Mouse (Mus musculus) hindbrain, embryonic 15.5 days (tissue): ENCODE measurements around the gene Akt3. TPM values are rescaled to one million over a fixed set of nuclear protein-coding genes. Genes with fewer than 3 reads are reported as not detected.

Experiments used
- ATAC-seq: fragments of 200-750 bp; cut with Nextera tagmentation; 2 replicates; pipeline ENCODE4 v1.8.0; 2017; ENCODE audit warnings: low read depth, moderate number of reproducible peaks, moderate TSS enrichment; ENCODE audit not compliant: low FRiP score
- H3K27ac ChIP-seq: fragments of 300-500 bp; sonication (generic); replicated peaks from 2 replicates; pipeline ENCODE4 v1.5.1; 2015; ENCODE audit warnings: mild to moderate bottlenecking, inconsistent platforms
- H3K27me3 ChIP-seq: fragments of 300-500 bp; sonication (generic); 2 replicates; pipeline ENCODE4 v1.6.1; 2015; ENCODE audit warnings: control low read depth, inconsistent platforms
- H3K36me3 ChIP-seq: fragments of 300-500 bp; sonication (generic); 2 replicates; pipeline ENCODE4 v1.6.1; 2015; ENCODE audit warnings: control low read depth, inconsistent platforms
- H3K4me1 ChIP-seq: fragments of 300-500 bp; sonication (generic); replicated peaks from 2 replicates; pipeline ENCODE4 v1.6.1; 2015; ENCODE audit warnings: control low read depth, inconsistent platforms
- H3K4me2 ChIP-seq: fragments of 300-500 bp; sonication (generic); 2 replicates; pipeline ENCODE4 v1.6.1; 2015; ENCODE audit warnings: moderate library complexity, mild to moderate bottlenecking, inconsistent platforms
- H3K4me3 ChIP-seq: fragments of 300-500 bp; sonication (generic); 2 replicates; pipeline ENCODE4 v1.5.1; 2015; ENCODE audit warnings: mild to moderate bottlenecking, inconsistent platforms
- H3K9ac ChIP-seq: fragments of 300-500 bp; sonication (generic); 2 replicates; pipeline ENCODE4 v1.6.1; 2015; ENCODE audit warnings: inconsistent platforms
- H3K9me3 ChIP-seq: fragments of 300-500 bp; sonication (generic); 2 replicates; pipeline ENCODE4 v1.6.1; 2016; ENCODE audit warnings: control low read depth, inconsistent platforms
- WGBS: fragments of 180-500 bp; shearing (Covaris S2); methylation state at CpG from one replicate; pipeline ENCODE4 v1.1.7; 2015; 5-methylcytosine and 5-hydroxymethylcytosine counted together
- polyA plus RNA-seq: library from polyadenylated mRNA; unstranded; fragments of >200 nt; fragmentation: Nextera tagmentation; extraction: Ambion mirVana; gene quantifications from 2 replicates; pipeline ENCODE4 v1.2.1, GENCODE M21; 2015

The Akt3 gene
- polyA plus RNA-seq, 1 experiment from 2014 or later = 21.4 TPM

DNA sequence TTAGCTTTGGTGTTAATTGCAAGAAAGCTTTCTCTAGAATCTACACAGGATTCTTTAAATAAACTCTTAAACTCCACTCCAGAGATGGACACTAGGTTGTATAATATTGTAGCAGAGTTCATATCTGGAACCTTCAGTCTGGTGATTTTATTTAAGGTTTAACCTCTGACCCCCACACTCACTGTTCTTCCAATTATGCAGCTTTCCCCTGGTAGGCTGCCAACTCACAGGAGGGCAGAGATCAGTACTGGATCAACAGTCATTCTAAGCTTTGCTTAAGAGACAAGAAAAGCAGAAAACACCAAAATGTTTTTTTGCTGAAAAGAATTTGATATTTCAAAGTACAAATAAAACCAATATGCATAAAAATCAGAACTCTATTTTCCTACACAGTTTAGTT is 212.1 kb downstream of the Akt3 start:
- H3K4me2 ChIP-seq = no peak overlapping the region
- ATAC-seq = no peak
- no peaks in the 10 kb centered on the region for H3K27me3 ChIP-seq
- no peaks in the 10 kb centered on the region for H3K4me1 ChIP-seq
- no peak overlapping the region for H3K27ac ChIP-seq
- H3K9ac ChIP-seq = no peak overlapping the region
- no peaks in the 10 kb centered on the region for H3K9me3 ChIP-seq
- no peaks in the 10 kb centered on the region for H3K36me3 ChIP-seq
- no peak overlapping the region for H3K4me3 ChIP-seq

DNA sequence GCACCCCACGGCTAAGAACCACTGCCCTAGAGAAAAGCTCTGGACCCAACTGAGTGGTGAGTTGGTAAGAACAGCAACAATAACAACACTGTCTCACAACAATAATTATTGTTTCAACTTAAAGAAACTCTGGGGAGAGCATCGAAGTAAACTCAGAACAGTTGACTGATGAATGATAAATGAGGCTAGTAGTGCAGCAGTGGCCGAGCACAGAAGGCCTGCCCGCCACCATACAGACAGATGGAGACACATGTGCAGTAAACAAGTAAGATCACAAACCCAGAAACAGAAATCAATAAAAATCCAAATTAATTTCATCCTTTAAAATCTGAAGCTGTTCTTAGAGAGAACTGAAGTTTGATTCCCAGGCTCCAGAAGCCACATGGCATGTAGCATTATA is 217.9 kb downstream of the Akt3 start:
- no peak overlapping the region for H3K27ac ChIP-seq
- H3K9ac ChIP-seq = no peak overlapping the region
- H3K4me1 ChIP-seq = no peaks in the 10 kb centered on the region
- WGBS = 20% methylated on average over 4 of the region's 4 CpGs
- H3K9me3 ChIP-seq = no peaks in the 10 kb centered on the region
- no peaks in the 10 kb centered on the region for H3K27me3 ChIP-seq
- no peak overlapping the region for H3K4me3 ChIP-seq
- no peak overlapping the region for H3K4me2 ChIP-seq
- ATAC-seq = no peak
- H3K36me3 ChIP-seq = no peaks in the 10 kb centered on the region

GRCm38 (mm10) chr1:177039093-177039674 is 218.8 kb downstream of the Akt3 start:
- Histone ChIP-seq H3K4me2 (no peak overlapping the region), H3K27ac (no peak overlapping the region), H3K36me3 (no peaks in the 10 kb centered on the region), H3K27me3 (no peaks in the 10 kb centered on the region), H3K9ac (no peak overlapping the region), H3K4me1 (no peaks in the 10 kb centered on the region), H3K9me3 (no peaks in the 10 kb centered on the region), H3K4me3 (no peak overlapping the region)
- no peak for ATAC-seq
- WGBS = 67% methylated on average over 6 of the region's 6 CpGs

- 0 out of 2 replicates have a peak overlapping the region, but pooled peaks have one; percentile 20 for H3K27ac ChIP-seq
- H3K27me3 ChIP-seq = no peaks in the 10 kb centered on the region
- H3K9ac ChIP-seq = no peak overlapping the region
- no peak overlapping the region for H3K4me3 ChIP-seq
- no peak for ATAC-seq
- no peaks in the 10 kb centered on the region for H3K36me3 ChIP-seq
- H3K9me3 ChIP-seq = no peaks in the 10 kb centered on the region
- H3K4me1 ChIP-seq = no peaks in the 10 kb centered on the region
- no peak overlapping the region for H3K4me2 ChIP-seq
- WGBS = 37% methylated on average over 2 of the region's 2 CpGs
These were observed 219.6 kb downstream of the Akt3 start for GRCm38 (mm10) chr1:177038383-177038782.

DNA sequence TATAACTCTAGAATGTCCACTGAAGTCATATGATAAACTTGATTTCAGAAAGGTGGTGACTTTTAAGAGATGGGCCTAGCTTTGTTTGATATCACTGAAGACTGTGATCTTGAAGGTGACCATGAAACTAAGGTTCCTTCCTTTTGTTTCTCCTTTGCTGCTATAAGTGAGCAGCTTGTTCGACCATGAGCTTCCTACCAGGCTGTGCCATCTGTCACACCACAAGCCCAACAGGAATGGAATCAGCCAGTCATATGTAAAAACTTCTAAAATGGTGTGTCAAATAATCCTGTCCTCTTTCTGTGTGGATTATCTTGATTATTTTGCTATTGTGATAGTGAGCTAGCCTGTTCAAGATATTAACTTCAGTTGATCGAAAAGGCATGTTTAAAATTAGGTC is 222.5 kb downstream of the Akt3 start:
- Histone ChIP-seq H3K9ac (no peak overlapping the region), H3K27ac (no peak overlapping the region), H3K4me2 (no peak overlapping the region), H3K27me3 (no peaks in the 10 kb centered on the region), H3K4me3 (no peak overlapping the region), H3K4me1 (0 out of 2 replicates have a peak, but pooled peaks cover 2% of the 10 kb centered on the region), H3K9me3 (no peaks in the 10 kb centered on the region), H3K36me3 (no peaks in the 10 kb centered on the region)
- no peak for ATAC-seq
- 75% methylated on average over 2 of the region's 2 CpGs for WGBS

DNA sequence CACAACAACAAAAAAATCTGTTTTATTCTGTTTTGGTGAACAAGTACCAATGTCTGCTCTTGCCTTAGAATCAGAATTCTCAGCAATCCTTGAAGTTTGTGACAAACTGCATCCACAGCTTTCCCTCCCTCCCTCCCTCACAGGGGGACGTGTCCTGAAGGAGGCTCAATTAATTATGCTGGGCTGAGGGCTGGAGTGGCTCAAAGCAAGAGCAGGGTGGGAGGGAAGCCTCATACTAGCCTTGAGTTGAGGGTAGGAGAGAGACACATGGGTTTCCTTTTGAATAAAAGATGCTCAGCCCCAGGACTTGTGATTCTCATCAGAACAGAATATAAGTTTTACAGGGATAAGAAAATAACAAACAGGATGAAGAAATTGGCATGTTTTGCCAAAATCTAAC is 225.8 kb downstream of the Akt3 start:
- ATAC-seq = 0 out of 2 replicates have a peak, but pooled peaks have one; percentile 48
- H3K4me2 ChIP-seq = no peak overlapping the region
- no peaks in the 10 kb centered on the region for H3K27me3 ChIP-seq
- H3K36me3 ChIP-seq = no peaks in the 10 kb centered on the region
- 25% methylated on average over 1 of the region's 1 CpGs for WGBS
- no peaks in the 10 kb centered on the region for H3K9me3 ChIP-seq
- no peak overlapping the region for H3K4me3 ChIP-seq
- 0 out of 2 replicates have a peak, but pooled peaks cover 2% of the 10 kb centered on the region for H3K4me1 ChIP-seq
- H3K27ac ChIP-seq = no peak overlapping the region
- no peak overlapping the region for H3K9ac ChIP-seq

DNA sequence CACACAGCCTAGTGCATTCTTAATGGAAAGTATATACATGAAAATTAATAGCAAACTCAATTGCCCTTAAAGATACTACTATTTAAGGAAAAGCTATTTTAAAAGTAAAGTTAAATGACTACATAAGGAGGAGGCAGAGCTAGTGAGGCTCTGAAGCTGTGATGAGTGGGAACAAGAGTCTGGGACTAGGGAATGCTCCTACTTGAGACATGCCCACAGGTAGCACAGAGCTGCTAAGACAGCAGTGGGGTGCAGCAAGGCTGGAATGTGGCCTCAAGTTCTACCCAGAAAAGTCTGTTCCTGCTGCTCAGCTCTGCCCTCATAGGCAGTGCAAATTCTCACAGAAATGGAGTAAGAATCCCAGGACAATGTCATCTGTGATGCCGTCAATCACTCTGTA is 226.8 kb downstream of the Akt3 start:
- Histone ChIP-seq H3K27ac (no peak overlapping the region), H3K4me1 (0 out of 2 replicates have a peak, but pooled peaks cover 2% of the 10 kb centered on the region), H3K36me3 (no peaks in the 10 kb centered on the region), H3K9ac (no peak overlapping the region), H3K4me2 (no peak overlapping the region), H3K4me3 (no peak overlapping the region), H3K27me3 (no peaks in the 10 kb centered on the region), H3K9me3 (no peaks in the 10 kb centered on the region)
- no peak for ATAC-seq
- WGBS = 95% methylated on average over 1 of the region's 1 CpGs

- 53% methylated on average over 3 of the region's 3 CpGs for WGBS
- Histone ChIP-seq H3K9me3 (no peaks in the 10 kb centered on the region), H3K36me3 (no peaks in the 10 kb centered on the region), H3K4me3 (no peak overlapping the region), H3K4me1 (0 out of 2 replicates have a peak, but pooled peaks cover 2% of the 10 kb centered on the region), H3K27ac (no peak overlapping the region), H3K9ac (no peak overlapping the region), H3K27me3 (no peaks in the 10 kb centered on the region), H3K4me2 (no peak overlapping the region)
- no peak for ATAC-seq
These were observed 227.3 kb downstream of the Akt3 start for GRCm38 (mm10) chr1:177030669-177031068.

DNA sequence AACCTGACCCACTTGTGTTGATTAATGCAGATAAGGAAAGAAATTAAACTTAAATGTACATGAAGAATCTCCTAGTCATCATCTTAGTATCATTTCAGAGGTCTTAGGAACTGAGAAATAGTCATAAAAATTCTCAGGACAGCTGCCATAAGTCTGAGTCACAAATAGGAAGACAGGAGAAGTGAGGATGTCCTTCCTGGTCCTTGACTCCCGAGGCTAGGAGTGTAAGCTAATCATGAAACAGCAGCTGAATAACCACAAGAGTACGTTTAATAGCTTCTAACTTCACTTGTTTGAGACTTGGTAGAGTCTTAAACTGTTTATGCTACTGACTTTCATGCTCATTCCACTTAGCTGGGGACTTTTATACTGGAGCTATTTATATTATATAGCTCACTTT is 229.0 kb downstream of the Akt3 start:
- Histone ChIP-seq H3K9ac (no peak overlapping the region), H3K9me3 (no peaks in the 10 kb centered on the region), H3K4me3 (no peak overlapping the region), H3K36me3 (peaks cover 5% of the 10 kb centered on the region; the same call in 1 of the 2 replicates), H3K4me1 (0 out of 2 replicates have a peak, but pooled peaks cover 2% of the 10 kb centered on the region), H3K27me3 (no peaks in the 10 kb centered on the region), H3K27ac (no peak overlapping the region), H3K4me2 (no peak overlapping the region)
- WGBS = 85% methylated on average over 2 of the region's 2 CpGs
- no peak for ATAC-seq

GRCm38 (mm10) chr1:177027706-177028105 is 230.3 kb downstream of the Akt3 start:
- Histone ChIP-seq H3K4me1 (0 out of 2 replicates have a peak, but pooled peaks cover 2% of the 10 kb centered on the region), H3K9ac (no peak overlapping the region), H3K27me3 (no peaks in the 10 kb centered on the region), H3K27ac (no peak overlapping the region), H3K4me2 (no peak overlapping the region), H3K4me3 (no peak overlapping the region), H3K9me3 (no peaks in the 10 kb centered on the region), H3K36me3 (peaks cover 9% of the 10 kb centered on the region)
- ATAC-seq = no peak
- 87% methylated on average over 3 of the region's 3 CpGs for WGBS

DNA sequence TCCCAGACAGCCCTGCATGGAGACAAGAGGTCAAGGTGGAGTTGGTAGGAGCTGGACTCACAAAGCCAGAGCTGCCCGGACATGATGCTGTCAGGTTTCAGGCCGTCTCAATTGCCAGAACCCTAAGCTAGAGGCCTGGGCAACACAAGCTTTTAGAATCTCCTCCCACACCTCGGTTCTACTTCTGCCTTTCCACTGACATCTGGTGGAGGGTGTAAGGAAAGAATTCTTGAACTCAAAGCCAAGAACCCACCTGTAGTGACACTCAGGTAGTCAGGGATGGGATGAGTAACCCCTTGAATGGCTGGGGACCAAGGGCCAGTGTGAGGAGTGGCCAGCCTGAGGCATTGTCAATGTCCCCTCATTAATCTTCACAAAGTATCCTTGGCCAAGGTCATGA is 235.3 kb downstream of the Akt3 start:
- H3K4me2 ChIP-seq = no peak overlapping the region
- H3K4me3 ChIP-seq = no peak overlapping the region
- H3K4me1 ChIP-seq = no peaks in the 10 kb centered on the region
- H3K27ac ChIP-seq = no peak overlapping the region
- peaks cover 9% of the 10 kb centered on the region for H3K36me3 ChIP-seq
- H3K9me3 ChIP-seq = no peaks in the 10 kb centered on the region
- no peaks in the 10 kb centered on the region for H3K27me3 ChIP-seq
- no peak for ATAC-seq
- 83% methylated on average over 3 of the region's 3 CpGs for WGBS
- no peak overlapping the region for H3K9ac ChIP-seq

DNA sequence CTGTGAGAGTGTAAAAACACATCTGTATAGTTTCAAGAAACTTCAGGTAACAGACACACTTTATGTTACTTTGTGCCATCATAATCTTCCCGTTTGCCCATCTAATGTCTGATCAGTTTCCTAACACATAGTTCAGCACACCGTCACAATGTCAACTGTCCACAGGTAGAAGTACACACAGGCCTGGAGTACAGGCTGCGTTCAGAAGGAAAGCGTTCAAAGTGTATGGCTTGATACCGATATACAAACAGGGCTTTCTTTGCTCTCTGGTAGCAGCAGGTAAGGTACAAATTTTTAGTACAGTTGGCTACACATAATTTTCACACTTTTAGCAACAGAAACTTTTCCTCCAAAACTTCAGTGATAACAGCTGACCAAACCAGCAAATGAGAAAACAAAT is 238.3 kb downstream of the Akt3 start:
- no peak overlapping the region for H3K9ac ChIP-seq
- H3K4me1 ChIP-seq = peaks cover 17% of the 10 kb centered on the region
- no peak overlapping the region for H3K27ac ChIP-seq
- H3K4me2 ChIP-seq = no peak overlapping the region
- H3K9me3 ChIP-seq = no peaks in the 10 kb centered on the region
- H3K36me3 ChIP-seq = peaks cover 5% of the 10 kb centered on the region; the same call in 1 of the 2 replicates
- ATAC-seq = no peak
- H3K27me3 ChIP-seq = no peaks in the 10 kb centered on the region
- WGBS = 96% methylated on average over 5 of the region's 5 CpGs
- no peak overlapping the region for H3K4me3 ChIP-seq

GRCm38 (mm10) chr1:177018750-177019149 is 239.3 kb downstream of the Akt3 start:
- no peak for ATAC-seq
- no peaks in the 10 kb centered on the region for H3K9me3 ChIP-seq
- WGBS = 63% methylated on average over 1 of the region's 1 CpGs

More at GRCm38 (mm10) chr1:177018750-177019149, 239.3 kb downstream of the Akt3 start:
- no peaks in the 10 kb centered on the region for H3K27me3 ChIP-seq
- peaks cover 26% of the 10 kb centered on the region for H3K4me1 ChIP-seq
- no peak overlapping the region for H3K9ac ChIP-seq
- H3K4me2 ChIP-seq = no peak overlapping the region
- H3K36me3 ChIP-seq = peaks cover 5% of the 10 kb centered on the region; the same call in 1 of the 2 replicates
- H3K27ac ChIP-seq = no peak overlapping the region
- H3K4me3 ChIP-seq = no peak overlapping the region
